Mouse (Mus musculus) myocyte (in vitro differentiated cells): Measurements from ENCODE around the gene Cdk5rap1.

Source experiments
- CEBPB ChIP-seq: IDR thresholded peaks from 2 replicates; pipeline ENCODE4 v1.6.1; 2011; ENCODE audit warnings: mild to moderate bottlenecking, moderate library complexity; ENCODE audit not compliant: poor library complexity, insufficient read depth, severe bottlenecking
- E2F4 ChIP-seq: IDR thresholded peaks from one replicate; pipeline ENCODE4 v1.6.1; 2011; ENCODE audit warnings: mild to moderate bottlenecking, control low read depth, moderate library complexity; ENCODE audit not compliant: insufficient read depth
- MAX ChIP-seq: IDR thresholded peaks from one replicate; pipeline ENCODE4 v1.6.1; 2011; ENCODE audit warnings: low read depth, mild to moderate bottlenecking, control low read depth
- MYOD1 ChIP-seq, 3 experiments: IDR thresholded peaks; one replicate each; pipeline ENCODE4 v1.6.1; 2011; ENCODE audit warnings: control low read depth in 2 of 3, low read depth in 2 of 3, mild to moderate bottlenecking in 2 of 3, moderate library complexity in 1 of 3; ENCODE audit not compliant: insufficient read length in 2 of 3, control insufficient read depth in 1 of 3
- MYOG ChIP-seq, 3 experiments: IDR thresholded peaks; one replicate each; pipeline ENCODE4 v1.6.1; 2011; ENCODE audit warnings: control low read depth in 2 of 3, low read depth in 2 of 3, mild to moderate bottlenecking in 2 of 3; ENCODE audit not compliant: insufficient read length in 2 of 3, control insufficient read depth in 1 of 3, insufficient read depth in 1 of 3
- POLR2A ChIP-seq: IDR thresholded peaks from one replicate; pipeline ENCODE4 v1.6.1; 2011; ENCODE audit warnings: low read depth, mild to moderate bottlenecking, control low read depth, moderate library complexity; ENCODE audit not compliant: insufficient read length
- POLR2AphosphoS2 ChIP-seq: IDR thresholded peaks from one replicate; pipeline ENCODE4 v1.6.1; 2011; ENCODE audit warnings: low read depth, control low read depth; ENCODE audit not compliant: insufficient read length
- REST ChIP-seq: IDR thresholded peaks from one replicate; pipeline ENCODE4 v1.6.1; 2011; ENCODE audit warnings: mild to moderate bottlenecking, control low read depth, moderate library complexity; ENCODE audit not compliant: insufficient read depth, insufficient read length
- SRF ChIP-seq: IDR thresholded peaks from one replicate; pipeline ENCODE4 v1.6.1; 2011; ENCODE audit warnings: low read depth; ENCODE audit not compliant: control insufficient read depth, insufficient read length
- TCF12 ChIP-seq: IDR thresholded peaks from one replicate; pipeline ENCODE4 v1.6.1; 2011; ENCODE audit warnings: mild to moderate bottlenecking, control low read depth; ENCODE audit not compliant: poor library complexity, insufficient read depth, severe bottlenecking
- TCF3 ChIP-seq: IDR thresholded peaks from one replicate; pipeline ENCODE4 v1.6.1; 2011; ENCODE audit warnings: low read depth, control low read depth; ENCODE audit not compliant: insufficient read length
- USF1 ChIP-seq: IDR thresholded peaks from one replicate; pipeline ENCODE4 v1.6.1; 2011; ENCODE audit warnings: low read depth, mild to moderate bottlenecking, control low read depth, moderate library complexity

DNA sequence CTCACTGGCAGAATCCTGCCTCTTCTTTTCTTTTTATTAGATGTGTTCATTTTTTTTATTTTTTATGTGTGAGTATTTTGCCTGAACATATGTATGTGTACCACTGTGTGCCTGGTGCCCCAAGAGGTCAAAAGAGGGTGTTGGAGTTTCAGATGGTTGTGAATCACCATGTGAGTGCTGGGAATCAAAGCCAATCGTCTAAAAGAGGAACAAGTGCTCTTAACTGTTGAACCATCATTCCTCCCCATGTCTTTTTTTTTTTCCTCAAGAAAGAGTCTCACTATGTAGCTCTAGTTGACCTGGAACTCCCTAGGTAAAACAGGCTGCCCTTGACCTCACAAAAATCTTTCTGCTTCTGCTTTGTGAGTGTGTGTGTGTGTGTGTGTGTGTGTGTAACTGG, 29.2 kb upstream of the Cdk5rap1 start:
- TF ChIP-seq MYOG (IDR thresholded peaks at IDR 0.05; ENCODE audit: control insufficient read depth in 1 of 3, insufficient read depth in 1 of 3, insufficient read length in 2 of 3, low read depth in 2 of 3), result no peak
- no peak for TF ChIP-seq TCF3
- no peak for TF ChIP-seq MAX
- no peak for TF ChIP-seq POLR2A
- no peak for TF ChIP-seq TCF12
- no peak for TF ChIP-seq POLR2AphosphoS2
- TF ChIP-seq USF1, result no peak
- no peak for TF ChIP-seq E2F4
- TF ChIP-seq REST, result no peak
- TF ChIP-seq MYOD1 (IDR thresholded peaks at IDR 0.05; ENCODE audit: control insufficient read depth in 1 of 3, insufficient read length in 2 of 3, low read depth in 2 of 3), result no peak
- TF ChIP-seq SRF, result no peak
- TF ChIP-seq CEBPB, result no peak
